Comparison of ENCODE assay signal across 8 mouse cellular contexts in the genomic region with DNA sequence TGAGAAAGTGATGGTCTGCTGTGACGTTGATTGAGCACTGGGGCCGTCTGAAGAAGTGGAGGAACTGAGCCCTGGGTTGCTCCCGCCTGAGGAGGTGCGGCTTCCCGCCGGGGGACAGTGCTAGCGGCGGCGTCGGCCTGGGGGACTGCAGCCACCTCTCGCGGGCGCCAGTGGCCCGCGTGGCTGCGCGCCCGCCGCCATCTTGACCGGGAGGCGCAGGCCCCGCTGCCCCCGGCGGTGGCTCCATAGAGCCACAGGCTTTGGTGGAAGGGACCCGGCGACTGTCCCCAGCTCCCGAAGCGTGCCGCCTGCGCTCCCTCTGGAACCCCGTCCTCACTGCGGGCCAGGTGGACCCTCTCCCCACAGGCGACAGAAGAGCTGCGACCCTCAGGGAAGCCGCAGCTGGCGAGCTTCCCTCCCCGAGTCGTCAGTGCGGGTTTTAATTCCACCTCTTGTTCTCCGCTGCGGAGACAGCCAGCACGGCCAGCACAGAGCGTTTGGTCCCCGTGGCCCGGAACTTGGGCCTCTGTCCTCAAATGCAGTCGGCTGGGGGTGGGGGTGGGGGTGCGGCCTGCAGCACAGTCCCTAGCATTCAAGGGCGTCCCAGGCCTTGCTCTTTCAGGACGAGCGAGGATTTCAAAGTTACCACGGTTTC. TPM values are rescaled to one million over a fixed set of nuclear protein-coding genes. Genes with fewer than 3 reads are reported as not detected.
A peak's percentile ranks its signal among the peaks of the same experiment; 100 is the strongest.
DNase-seq lines count a peak whose midpoint lies in the region; ATAC-seq lines count a peak whose summit lies in the region.

No protein-coding gene starts in this region.

- ATAC-seq in lung, embryonic 16.5 days (ENCODE audit: low read depth) = peak; percentile 30; the same call in 1 of the 2 replicates
- ATAC-seq in embryonic facial prominence, embryonic 15.5 days (ENCODE audit: insufficient number of reproducible peaks, low FRiP score, low TSS enrichment, low read depth) = no peak
- ATAC-seq in midbrain, embryonic 11.5 days (ENCODE audit: low FRiP score) = peak; percentile 15; the same call in 1 of the 2 replicates

- peak overlapping the region; percentile 67 for H3K4me2 ChIP-seq in lung, embryonic 16.5 days (ENCODE audit: low read depth, low read length)
- peak overlapping the region; percentile 53 for H3K4me2 ChIP-seq in embryonic facial prominence, embryonic 15.5 days (replicated peaks)
- peak overlapping the region; percentile 48 for H3K4me2 ChIP-seq in midbrain, embryonic 11.5 days

- H3K36me3 ChIP-seq in lung, embryonic 16.5 days (ENCODE audit: control insufficient read depth, insufficient read depth, low read length) = no peaks in the 10 kb centered on the region
- H3K36me3 ChIP-seq in embryonic facial prominence, embryonic 15.5 days = no peaks in the 10 kb centered on the region
- no peaks in the 10 kb centered on the region for H3K36me3 ChIP-seq in midbrain, embryonic 11.5 days (ENCODE audit: control insufficient read depth, insufficient read depth, low read length)

- peak overlapping the region; percentile 40 for H3K4me3 ChIP-seq in lung, embryonic 16.5 days (ENCODE audit: low read length)
- peak overlapping the region; percentile 34 for H3K4me3 ChIP-seq in embryonic facial prominence, embryonic 15.5 days (replicated peaks)
- H3K4me3 ChIP-seq in midbrain, embryonic 11.5 days (ENCODE audit: low read depth, low read length) = peak overlapping the region; percentile 22

- H3K27ac ChIP-seq in lung, embryonic 16.5 days (ENCODE audit: low read length) = peak overlapping the region; percentile 22
- no peak overlapping the region for H3K27ac ChIP-seq in embryonic facial prominence, embryonic 15.5 days (replicated peaks)
- H3K27ac ChIP-seq in midbrain, embryonic 11.5 days (ENCODE audit: low read depth, low read length) = no peak overlapping the region

- peaks cover 39% of the 10 kb centered on the region for H3K27me3 ChIP-seq in lung, embryonic 16.5 days (ENCODE audit: control insufficient read depth, insufficient read depth, low read depth, low read length)
- peaks cover 53% of the 10 kb centered on the region for H3K27me3 ChIP-seq in embryonic facial prominence, embryonic 15.5 days
- H3K27me3 ChIP-seq in midbrain, embryonic 11.5 days (ENCODE audit: control insufficient read depth, insufficient read depth, low read length) = peaks cover 48% of the 10 kb centered on the region

- DNase-seq in lung, postnatal 14 days = no peak
- DNase-seq in induced T-regulatory cell, adult 2 months (ENCODE audit: low read depth) = peak; percentile 52
- peak; percentile 95 for DNase-seq in midbrain, embryonic 11.5 days (ENCODE audit: low spot score, missing footprints)
- no peak for DNase-seq in left cerebral cortex, adult 11 months (ENCODE audit: low spot score)
- DNase-seq in urinary bladder, adult 18-20 months (ENCODE audit: low spot score in 2 of 2) = no peak
- no peak for DNase-seq in right cerebral cortex, postnatal 25 days

- WGBS in lung, embryonic 16.5 days = 4% methylated on average over 38 of the region's 51 CpGs
- WGBS in embryonic facial prominence, embryonic 15.5 days = 5% methylated on average over 46 of the region's 51 CpGs
- WGBS in midbrain, embryonic 11.5 days = 5% methylated on average over 51 of the region's 51 CpGs

- no peaks in the 10 kb centered on the region for H3K9me3 ChIP-seq in lung, embryonic 16.5 days (ENCODE audit: control insufficient read depth, low read length)
- no peaks in the 10 kb centered on the region for H3K9me3 ChIP-seq in embryonic facial prominence, embryonic 15.5 days (replicated peaks)
- H3K9me3 ChIP-seq in midbrain, embryonic 11.5 days (ENCODE audit: control insufficient read depth, low read length) = no peaks in the 10 kb centered on the region

- peak overlapping the region; percentile 73 for H3K9ac ChIP-seq in lung, embryonic 16.5 days (ENCODE audit: low read length)
- no peak overlapping the region for H3K9ac ChIP-seq in embryonic facial prominence, embryonic 15.5 days
- peak overlapping the region; percentile 66 for H3K9ac ChIP-seq in midbrain, embryonic 11.5 days (ENCODE audit: low read length)

- H3K4me1 ChIP-seq in lung, embryonic 16.5 days (replicated peaks; ENCODE audit: control insufficient read depth, insufficient read depth, low read length) = peaks cover 9% of the 10 kb centered on the region
- H3K4me1 ChIP-seq in embryonic facial prominence, embryonic 15.5 days = peaks cover 23% of the 10 kb centered on the region
- H3K4me1 ChIP-seq in midbrain, embryonic 11.5 days (ENCODE audit: control insufficient read depth, insufficient read depth, low read length) = peaks cover 27% of the 10 kb centered on the region

RNA-seq across cellular contexts. Expression of gene Bcor, which starts 19.9 kb away (rescaled TPM):
- 18.5 and 19.7 TPM in 2 replicates for polyA plus RNA-seq in lung, embryonic 16.5 days (2015; fragmentation: Nextera tagmentation; extraction: Ambion mirVana)
- 13.9 and 14.5 TPM in 2 replicates for polyA plus RNA-seq in embryonic facial prominence, embryonic 15.5 days (2015; fragmentation: Nextera tagmentation; extraction: Ambion mirVana)
- polyA plus RNA-seq in midbrain, embryonic 11.5 days (2014; fragmentation: Nextera tagmentation; extraction: Ambion mirVana) = 26.3 and 27.7 TPM in 2 replicates

Comparison
In these comparisons a context has a peak if more than half of its experiments do, and no peak if none do; other contexts are left out.
1. DNase-seq: peak in induced T-regulatory cell, adult 2 months (single experiment) and midbrain, embryonic 11.5 days (single experiment); none in lung, postnatal 14 days (single experiment), left cerebral cortex, adult 11 months (single experiment), urinary bladder, adult 18-20 months (0 of 2) and right cerebral cortex, postnatal 25 days (single experiment).
2. Peak in every context shown above with its lines, with median percentiles within 50 percentile points of each other: H3K4me2 ChIP-seq and H3K4me3 ChIP-seq.